Mouse (Mus musculus) G1E (cell line): ENCODE results near the gene Amotl2.

ENCODE experiments used
- CTCF ChIP-seq: IDR thresholded peaks from 2 replicates; pipeline ENCODE4 v1.5.1; 2012; ENCODE audit warnings: low read depth, low read length, inconsistent platforms, mixed read lengths
- POLR2AphosphoS5 ChIP-seq: IDR thresholded peaks from 2 replicates; pipeline ENCODE4 v1.6.1; 2012; ENCODE audit warnings: low read depth, low read length, inconsistent platforms; ENCODE audit not compliant: insufficient replicate concordance
- TAL1 ChIP-seq: conservative IDR thresholded peaks from 2 replicates; pipeline ENCODE4 v1.6.1; 2012; ENCODE audit warnings: low read depth, low read length, inconsistent platforms, mixed read lengths

DNA sequence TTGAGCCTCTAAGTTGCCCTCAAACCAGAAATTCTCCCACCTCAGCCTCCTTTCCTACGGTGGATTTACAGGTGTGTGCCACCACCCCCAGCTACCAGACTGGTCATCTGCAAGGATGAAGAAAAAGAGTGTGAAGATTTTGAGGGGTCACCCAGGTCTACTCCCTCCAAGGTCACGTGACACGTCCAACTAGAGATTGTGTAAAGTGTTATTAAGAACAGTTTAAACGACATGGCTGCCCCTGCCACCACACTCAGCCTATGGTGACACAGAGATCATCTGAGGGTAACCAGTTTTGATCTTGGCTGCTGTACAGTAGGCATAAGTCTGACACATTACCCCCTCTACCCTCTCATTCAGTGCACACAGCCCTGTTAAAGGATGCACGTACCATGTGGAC is 17.0 kb downstream of the Amotl2 start:
- TF ChIP-seq CTCF (no peak), POLR2AphosphoS5 (no peak), TAL1 (no peak)
